Mouse (Mus musculus): Measurements from ENCODE around the gene Sapcd2.
"Not testable (repeated sequence)": the region's sequence is repeated elsewhere in the genome, so short reads cannot be mapped to it uniquely, and the experiment has no call there.

The Sapcd2 gene

GRCm38 (mm10) chr2:25372644-25373391 lies 697 bp downstream of the Sapcd2 start:
- DNase-seq (ENCODE audit: low spot score): no peak

GRCm38 (mm10) chr2:25373431-25373830 lies 1.3 kb downstream of the Sapcd2 start:
- DNase-seq (ENCODE audit: low spot score): no peak

GRCm38 (mm10) chr2:25376589-25376988 lies 4.5 kb downstream of the Sapcd2 start:
- DNase-seq (ENCODE audit: low spot score): no peak

GRCm38 (mm10) chr2:25384492-25384891 lies 12.4 kb downstream of the Sapcd2 start:
- DNase-seq (ENCODE audit: low spot score): no peak

- DNase-seq (ENCODE audit: low spot score): no peak
Measured at GRCm38 (mm10) chr2:25391266-25391665, 19.1 kb downstream of the Sapcd2 start.

- no peak for DNase-seq (ENCODE audit: low spot score)
Measured at GRCm38 (mm10) chr2:25394281-25395221, 22.4 kb downstream of the Sapcd2 start.

- no peak for DNase-seq (ENCODE audit: low spot score)
Measured at GRCm38 (mm10) chr2:25395721-25396596, 23.8 kb downstream of the Sapcd2 start, which contains the start of gene Entpd2. Gene Entpd2, plus strand, starts transcription at chr2:25395874.

GRCm38 (mm10) chr2:25396597-25396983 lies 24.5 kb downstream of the Sapcd2 start:
- DNase-seq (ENCODE audit: low spot score): no peak

GRCm38 (mm10) chr2:25397010-25397409 lies 24.9 kb downstream of the Sapcd2 start:
- no peak for DNase-seq (ENCODE audit: low spot score)

GRCm38 (mm10) chr2:25398065-25398464 lies 25.9 kb downstream of the Sapcd2 start:
- DNase-seq (ENCODE audit: low spot score): no peak

GRCm38 (mm10) chr2:25399051-25399450 lies 26.9 kb downstream of the Sapcd2 start, which contains the start of gene Npdc1:
Gene Npdc1, plus strand, starts transcription at chr2:25399351.
- no peak for DNase-seq (ENCODE audit: low spot score)

- DNase-seq (ENCODE audit: low spot score): no peak
Measured at GRCm38 (mm10) chr2:25400291-25400690, 28.2 kb downstream of the Sapcd2 start.

- DNase-seq (ENCODE audit: low spot score): peak; percentile 47
Measured at GRCm38 (mm10) chr2:25400764-25401163, 28.6 kb downstream of the Sapcd2 start.

GRCm38 (mm10) chr2:25402377-25402971 lies 30.4 kb downstream of the Sapcd2 start:
- DNase-seq (ENCODE audit: low spot score): peak; percentile 60

- DNase-seq (ENCODE audit: low spot score): peak; percentile 55
Measured at GRCm38 (mm10) chr2:25402972-25403601, 31.0 kb downstream of the Sapcd2 start.

GRCm38 (mm10) chr2:25403994-25404393 lies 31.9 kb downstream of the Sapcd2 start:
- DNase-seq (ENCODE audit: low spot score): no peak

GRCm38 (mm10) chr2:25408908-25409307 lies 36.8 kb downstream of the Sapcd2 start:
- no peak for DNase-seq (ENCODE audit: low spot score)

GRCm38 (mm10) chr2:25413436-25413835 lies 41.3 kb downstream of the Sapcd2 start:
- not testable (repeated sequence) for DNase-seq (ENCODE audit: low spot score)

GRCm38 (mm10) chr2:25417426-25417825 lies 45.3 kb downstream of the Sapcd2 start:
- DNase-seq (ENCODE audit: low spot score): no peak

GRCm38 (mm10) chr2:25421896-25422295 lies 49.8 kb downstream of the Sapcd2 start:
- no peak for DNase-seq (ENCODE audit: low spot score)
